Mouse (Mus musculus) brain, embryonic 14.5 days (tissue): Measurements from ENCODE around the gene Ip6k1. TPM values are rescaled to one million over a fixed set of nuclear protein-coding genes. Genes with fewer than 3 reads are reported as not detected.

Source experiments
- DNase-seq: peaks from one replicate; pipeline ENCODE4 v3.0.0-alpha.2; 2011; ENCODE audit warnings: low read depth
- CTCF ChIP-seq: fragments of 200-500 bp; IDR thresholded peaks from 2 replicates; pipeline ENCODE4 v1.5.1; 2012; ENCODE audit warnings: inconsistent platforms, mild to moderate bottlenecking, moderate library complexity, borderline replicate concordance; ENCODE audit not compliant: insufficient read depth, insufficient read length; ENCODE audit errors: extremely low read depth
- POLR2A ChIP-seq: fragments of 200-500 bp; IDR thresholded peaks from 2 replicates; pipeline ENCODE4 v1.6.1; 2012; ENCODE audit warnings: mild to moderate bottlenecking, inconsistent platforms, borderline replicate concordance; ENCODE audit not compliant: poor library complexity, insufficient read depth, insufficient read length, severe bottlenecking; ENCODE audit errors: extremely low read depth
- polyA plus RNA-seq: library from polyadenylated mRNA; depleted of rRNA; stranded (reverse); fragments of >200 nt; gene quantifications from 2 replicates; pipeline ENCODE4 v1.2.3, GENCODE M21; 2012

The Ip6k1 gene
- polyA plus RNA-seq, 1 experiment = 198 TPM

GRCm38 (mm10) chr9:108073141-108073930 lies 71.0 kb downstream of the Ip6k1 start:
- peak; percentile 21 for DNase-seq
- TF ChIP-seq CTCF (no peak), POLR2A (no peak)

DNA sequence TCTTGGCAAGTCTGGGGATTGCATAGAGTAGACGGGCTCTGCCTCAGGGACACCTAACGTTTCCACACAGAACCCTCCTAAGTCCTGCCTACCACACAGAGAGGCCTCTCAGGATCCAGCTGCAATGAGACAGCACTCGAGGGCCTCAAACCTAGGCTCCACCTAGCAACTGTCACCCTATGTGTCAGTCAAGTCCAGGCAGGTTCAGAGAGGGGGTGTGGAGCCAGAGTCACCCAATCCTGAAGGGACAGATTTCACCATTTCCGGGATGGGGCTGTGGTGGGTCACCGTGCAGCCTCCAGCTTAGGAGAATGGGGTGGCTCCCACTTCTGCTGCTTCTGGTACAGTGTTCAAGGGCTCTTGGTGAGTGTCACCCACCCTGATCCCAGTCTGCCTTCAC lies 77.9 kb downstream of the Ip6k1 start, which contains the start of gene Mst1:
Mst1 (plus strand) TSS at position 269 of the 400 bp plus-strand sequence.
- no peak for DNase-seq
- TF ChIP-seq POLR2A (no peak), CTCF (no peak)

GRCm38 (mm10) chr9:108082549-108082948 lies 80.2 kb downstream of the Ip6k1 start:
- no peak for DNase-seq
- no peak for TF ChIP-seq POLR2A
- no peak for TF ChIP-seq CTCF

- DNase-seq = no peak
- no peak for TF ChIP-seq POLR2A
- no peak for TF ChIP-seq CTCF
Observed at GRCm38 (mm10) chr9:108082988-108083431, 80.7 kb downstream of the Ip6k1 start, which contains the start of gene Rnf123. TSS of gene Rnf123 (minus strand) at chr9:108083346.

- no peak for DNase-seq
- TF ChIP-seq POLR2A (no peak), CTCF (no peak)
Observed at GRCm38 (mm10) chr9:108083561-108083960, 81.3 kb downstream of the Ip6k1 start.

GRCm38 (mm10) chr9:108085261-108085660 lies 83.0 kb downstream of the Ip6k1 start:
- TF ChIP-seq POLR2A (no peak), CTCF (no peak)
- DNase-seq = no peak

DNA sequence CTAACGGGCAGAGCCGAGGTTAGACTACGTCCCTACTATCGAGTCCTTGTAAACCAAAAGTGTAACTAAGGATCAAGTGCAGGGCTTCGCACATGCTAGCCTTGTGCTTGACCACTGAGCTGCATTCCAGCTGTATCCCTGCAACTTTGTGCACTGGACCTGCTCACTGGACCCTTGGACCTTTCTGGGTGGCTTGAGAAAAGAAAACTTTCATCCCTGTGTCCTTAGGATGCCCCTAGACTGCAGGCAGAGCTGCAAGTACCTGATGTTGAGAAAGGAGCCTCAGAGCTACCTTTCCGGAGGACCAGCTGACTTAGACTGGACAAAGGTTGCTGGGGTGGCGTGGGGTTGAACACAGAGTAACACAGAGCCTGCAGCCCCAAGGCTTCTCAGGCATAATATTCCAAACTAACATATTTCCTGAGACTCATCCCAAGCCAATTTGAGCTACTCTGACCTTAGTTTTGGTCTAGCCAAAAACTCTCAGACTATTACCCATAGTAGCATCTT lies 88.4 kb downstream of the Ip6k1 start:
- DNase-seq = no peak
- TF ChIP-seq CTCF = no peak
- no peak for TF ChIP-seq POLR2A

DNA sequence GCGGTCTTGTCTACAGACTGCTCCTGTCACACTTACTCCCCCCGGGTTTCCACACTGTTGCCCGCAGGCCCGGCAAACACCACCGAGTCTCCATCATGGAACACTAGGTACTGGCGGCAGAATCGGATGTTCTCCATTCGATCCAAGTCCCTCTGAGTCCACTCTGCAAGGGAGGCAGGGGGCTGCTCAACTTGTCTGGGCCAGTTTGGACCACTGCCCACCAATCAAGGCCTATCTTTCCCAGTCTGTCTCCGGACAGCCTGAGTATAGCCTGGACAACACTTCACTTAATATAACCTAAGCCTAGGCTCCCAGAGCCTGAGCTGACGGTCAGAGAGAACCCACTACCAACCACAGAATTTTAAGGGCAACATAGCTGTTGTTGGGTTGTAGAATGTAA lies 91.3 kb downstream of the Ip6k1 start:
- TF ChIP-seq POLR2A (no peak), CTCF (no peak)

GRCm38 (mm10) chr9:108094184-108094941 lies 92.1 kb downstream of the Ip6k1 start, which contains the start of gene Apeh:
TSS of gene Apeh (minus strand) at chr9:108094606.
- TF ChIP-seq CTCF = no peak
- peak; percentile 4; the same call in 1 of the 2 replicates for TF ChIP-seq POLR2A
- DNase-seq = peak; percentile 96

More for the DNA sequence above, 91.3 kb downstream of the Ip6k1 start:
- no peak for DNase-seq

DNA sequence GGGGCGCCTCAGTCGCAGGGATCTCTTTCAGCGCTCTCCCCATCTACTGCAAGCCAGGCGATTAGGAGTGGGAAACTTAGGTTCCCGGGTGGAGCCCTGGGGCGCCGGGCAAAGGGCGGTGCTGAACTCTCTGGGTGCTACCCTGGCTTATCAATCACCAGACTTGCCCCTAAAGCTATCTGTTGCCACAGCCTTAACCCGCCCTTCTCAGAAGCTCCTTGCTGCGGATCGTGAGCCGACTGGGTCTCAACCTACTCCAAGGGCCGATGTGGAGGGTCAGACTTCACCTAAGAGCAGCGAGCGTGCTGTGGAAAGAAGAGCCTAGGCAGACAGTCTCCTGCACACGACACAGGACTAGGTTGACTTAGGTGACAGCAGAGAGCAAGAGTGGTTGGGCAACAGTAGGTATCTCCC lies 92.7 kb downstream of the Ip6k1 start:
- peak; percentile 30 for DNase-seq

DNA sequence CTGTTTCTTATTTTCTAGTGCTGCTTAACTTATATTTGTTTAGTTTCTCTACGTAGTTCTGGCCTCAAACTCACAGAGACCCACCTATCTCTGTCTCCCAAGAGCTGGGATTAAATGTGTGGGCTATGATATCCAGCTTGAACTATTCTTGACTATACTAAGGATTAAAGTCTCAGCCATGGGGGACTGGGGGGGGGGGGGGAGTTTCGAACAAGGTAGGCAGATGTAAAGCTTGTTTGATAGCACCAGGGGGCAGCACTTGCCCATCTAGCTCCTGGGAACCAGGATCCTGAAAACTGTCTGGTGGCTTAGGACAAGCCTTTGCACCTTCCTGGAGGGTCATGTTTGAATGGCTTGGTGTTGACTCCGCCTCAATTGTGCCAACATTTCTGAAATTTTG lies 93.2 kb downstream of the Ip6k1 start:
- DNase-seq = peak; percentile 84
- no peak for TF ChIP-seq POLR2A
- peak; percentile 78 for TF ChIP-seq CTCF

More for the DNA sequence above, 92.7 kb downstream of the Ip6k1 start:
- TF ChIP-seq POLR2A (no peak), CTCF (no peak)
